Mouse (Mus musculus) fat pad, adult 2 months (tissue): ENCODE measurements around the gene Bspry.

ENCODE experiments used
- DNase-seq: peaks from one replicate; pipeline ENCODE4 v3.0.0-alpha.2; 2011; ENCODE audit warnings: low read depth, low spot score; ENCODE audit errors: extremely low read depth

Gene Bspry

GRCm38 (mm10) chr4:62480709-62481605, 1.1 kb downstream of the Bspry start:
- DNase-seq: no peak

GRCm38 (mm10) chr4:62484928-62485327, 5.1 kb downstream of the Bspry start:
- no peak for DNase-seq

- no peak for DNase-seq
These were observed 5.8 kb downstream of the Bspry start for GRCm38 (mm10) chr4:62485450-62486161.

- no peak for DNase-seq
These were observed 6.4 kb downstream of the Bspry start for GRCm38 (mm10) chr4:62486162-62486696.

GRCm38 (mm10) chr4:62487172-62487571, 7.3 kb downstream of the Bspry start:
- no peak for DNase-seq

GRCm38 (mm10) chr4:62487914-62488313, 8.1 kb downstream of the Bspry start:
- no peak for DNase-seq

- DNase-seq: no peak
These were observed 12.8 kb downstream of the Bspry start for GRCm38 (mm10) chr4:62492682-62493081.

- DNase-seq: no peak
These were observed 14.4 kb downstream of the Bspry start for GRCm38 (mm10) chr4:62494230-62494629.

GRCm38 (mm10) chr4:62495946-62496345, 16.1 kb downstream of the Bspry start:
- DNase-seq: no peak

GRCm38 (mm10) chr4:62496815-62497214, 17.0 kb downstream of the Bspry start:
- no peak for DNase-seq

- DNase-seq: no peak
These were observed 20.9 kb downstream of the Bspry start for GRCm38 (mm10) chr4:62500799-62501198.

- no peak for DNase-seq
These were observed 21.7 kb downstream of the Bspry start for GRCm38 (mm10) chr4:62501534-62501933.

- DNase-seq: no peak
These were observed 22.3 kb downstream of the Bspry start for GRCm38 (mm10) chr4:62501964-62502732.

- no peak for DNase-seq
These were observed 23.1 kb downstream of the Bspry start for GRCm38 (mm10) chr4:62502969-62503368.

- DNase-seq: no peak
These were observed 23.6 kb downstream of the Bspry start, which contains the start of gene Hdhd3 for GRCm38 (mm10) chr4:62503374-62503970. Gene Hdhd3 (minus strand): TSS chr4:62503467.

GRCm38 (mm10) chr4:62505991-62506390, 26.1 kb downstream of the Bspry start:
- DNase-seq: no peak

GRCm38 (mm10) chr4:62506798-62507197, 26.9 kb downstream of the Bspry start:
- no peak for DNase-seq

GRCm38 (mm10) chr4:62508839-62509238, 29.0 kb downstream of the Bspry start:
- no peak for DNase-seq

GRCm38 (mm10) chr4:62509946-62510345, 30.1 kb downstream of the Bspry start:
- no peak for DNase-seq

GRCm38 (mm10) chr4:62513998-62514506, 34.2 kb downstream of the Bspry start:
- DNase-seq: no peak
